Mouse (Mus musculus) midbrain, postnatal 0 days (tissue): ENCODE measurements around the gene Lin7b. TPM values are rescaled to one million over a fixed set of nuclear protein-coding genes. Genes with fewer than 3 reads are reported as not detected.

Source experiments
- ATAC-seq: fragments of 200-750 bp; cut with Nextera tagmentation; 2 replicates; pipeline ENCODE4 v1.8.0; 2017; ENCODE audit warnings: moderate number of reproducible peaks, mild to moderate bottlenecking, moderate TSS enrichment, moderate library complexity; ENCODE audit not compliant: low FRiP score
- DNase-seq: peaks from one replicate; pipeline ENCODE4 v3.0.0-alpha.2; 2015; ENCODE audit warnings: low spot score
- H3K27ac ChIP-seq: fragments of 300-500 bp; sonication (generic); 2 replicates; pipeline ENCODE4 v1.5.1; 2014; ENCODE audit warnings: low read depth, mild to moderate bottlenecking, low read length, mixed read lengths
- H3K27me3 ChIP-seq: fragments of 300-500 bp; sonication (generic); 2 replicates; pipeline ENCODE4 v1.6.1; 2014; ENCODE audit warnings: low read length, control low read depth, mixed read lengths; ENCODE audit not compliant: insufficient read depth
- H3K36me3 ChIP-seq: fragments of 300-500 bp; sonication (generic); 2 replicates; pipeline ENCODE4 v1.6.1; 2014; ENCODE audit warnings: low read length, control low read depth, mixed read lengths; ENCODE audit not compliant: insufficient read depth
- H3K4me1 ChIP-seq: fragments of 300-500 bp; sonication (generic); 2 replicates; pipeline ENCODE4 v1.6.1; 2014; ENCODE audit warnings: mild to moderate bottlenecking, control low read depth, antibody characterized with exemption, low read length, mixed read lengths; ENCODE audit not compliant: insufficient read depth
- H3K4me2 ChIP-seq: fragments of 300-500 bp; sonication (generic); 2 replicates; pipeline ENCODE4 v1.6.1; 2014; ENCODE audit warnings: low read depth, mild to moderate bottlenecking, low read length, mixed read lengths; ENCODE audit not compliant: poor library complexity, severe bottlenecking
- H3K4me3 ChIP-seq: fragments of 300-500 bp; sonication (generic); 2 replicates; pipeline ENCODE4 v1.5.1; 2014; ENCODE audit warnings: low read depth, mild to moderate bottlenecking, low read length, moderate library complexity
- H3K9ac ChIP-seq: fragments of 300-500 bp; sonication (generic); replicated peaks from 2 replicates; pipeline ENCODE4 v1.6.1; 2014; ENCODE audit warnings: mild to moderate bottlenecking, low read length, moderate library complexity, mixed read lengths; ENCODE audit not compliant: poor library complexity, severe bottlenecking
- H3K9me3 ChIP-seq: fragments of 300-500 bp; sonication (generic); 2 replicates; pipeline ENCODE4 v1.6.1; 2016; ENCODE audit warnings: low read length, control low read depth
- CTCF ChIP-seq: IDR thresholded peaks from 2 replicates; pipeline ENCODE4 v1.5.1; 2016; ENCODE audit warnings: antibody characterized with exemption, mild to moderate bottlenecking
- WGBS: fragments of 180-500 bp; shearing (Covaris S2); extraction: QIAGEN DNeasy Blood & Tissue Kit; methylation state at CpG from one replicate; pipeline ENCODE4 v1.1.7; 2014; 5-methylcytosine and 5-hydroxymethylcytosine counted together
- polyA plus RNA-seq: library from polyadenylated mRNA; unstranded; fragments of >200 nt; fragmentation: Nextera tagmentation; extraction: Ambion mirVana; gene quantifications from 2 replicates; pipeline ENCODE4 v1.2.1, GENCODE M21; 2015
- total RNA-seq: library from RNA; depleted of rRNA; stranded (reverse); fragments of >200 nt; gene quantifications from 2 replicates; pipeline ENCODE4 v1.2.3, GENCODE M21; 2014

Gene Lin7b
- total and polyA plus RNA-seq, 2 experiments from 2014 or later = 59.9 to 68.6 TPM

DNA sequence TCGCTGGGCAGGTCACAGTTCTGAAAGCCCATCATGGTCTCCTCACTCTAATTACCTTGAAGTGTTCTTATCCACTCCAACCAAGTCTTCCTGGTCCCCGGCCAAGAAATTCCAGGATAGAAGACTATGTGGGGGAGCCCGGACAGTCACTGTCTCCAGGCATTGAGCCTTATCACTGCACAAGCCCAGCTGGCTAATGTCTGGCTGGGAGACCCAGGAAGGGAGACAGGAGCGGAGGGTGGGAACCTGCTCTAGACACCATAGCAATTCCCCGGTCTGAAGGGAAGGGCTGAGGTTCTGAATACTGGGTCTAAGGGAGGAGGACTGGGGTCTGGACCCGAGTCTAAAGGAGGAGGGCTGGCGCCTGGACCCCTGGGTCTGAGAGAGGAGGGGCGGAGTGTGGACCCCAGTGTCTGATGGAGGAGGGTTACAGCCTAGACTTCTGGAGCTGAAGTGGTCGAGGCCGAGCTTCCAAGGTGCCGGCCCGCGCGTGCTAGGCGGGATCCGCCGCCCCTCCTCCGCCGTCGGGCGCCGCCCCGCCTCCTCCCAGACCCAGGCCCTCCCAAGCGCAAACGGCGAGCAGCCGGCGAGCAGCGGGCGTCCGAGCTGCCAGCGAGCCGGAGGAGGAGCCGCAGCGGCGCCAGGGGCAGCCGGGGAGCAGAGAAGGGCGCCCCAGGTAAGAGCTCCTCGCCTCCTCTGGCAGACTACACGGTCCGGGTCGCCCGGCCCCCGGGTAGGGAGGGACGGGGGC is 42.9 kb upstream of the Lin7b start, which contains the start of gene Ntf5:
Ntf5 (plus strand) TSS at position 583 of the 751 bp plus-strand sequence.
- WGBS = 2% methylated on average over 35 of the region's 45 CpGs
- peak within 1 kb of the TSS; percentile 43 for H3K4me3 ChIP-seq
- H3K27me3 ChIP-seq = peaks cover 92% of the 10 kb centered on the region
- ATAC-seq (0 out of 2 replicates have a peak, but pooled peaks have one; percentile 21), DNase-seq (no peak)
- peak within 1 kb of the TSS; percentile 54 for H3K9ac ChIP-seq
- peaks cover 3% of the 10 kb centered on the region; the same call in 1 of the 2 replicates for H3K4me1 ChIP-seq
- no peak within 1 kb of the TSS for H3K27ac ChIP-seq
- no peak for TF ChIP-seq CTCF
- H3K9me3 ChIP-seq = no peaks in the 10 kb centered on the region
- H3K4me2 ChIP-seq = peak within 1 kb of the TSS; percentile 79
- H3K36me3 ChIP-seq = no peaks in the 10 kb centered on the region

DNA sequence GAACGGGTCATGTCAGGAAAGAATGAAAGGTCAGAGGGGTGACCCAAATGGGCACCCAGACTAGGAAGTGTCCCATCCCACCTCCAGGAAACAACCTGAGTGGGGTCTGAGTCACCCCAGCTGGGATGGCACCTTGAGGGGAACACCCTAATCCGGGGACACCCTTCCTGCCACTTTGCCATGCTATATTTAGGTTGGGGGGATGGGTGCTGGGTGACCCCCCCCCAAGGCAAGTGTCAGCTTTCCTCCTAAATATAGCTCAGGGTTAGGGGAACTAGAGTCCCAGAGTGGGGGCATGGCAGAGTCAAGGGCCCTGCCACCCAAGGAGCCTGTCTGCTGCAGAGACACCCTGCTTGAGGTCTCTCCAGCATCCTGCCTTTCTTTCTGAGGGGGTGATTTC is 42.0 kb upstream of the Lin7b start:
- H3K36me3 ChIP-seq = no peaks in the 10 kb centered on the region
- no peak overlapping the region for H3K4me3 ChIP-seq
- H3K9ac ChIP-seq = no peak overlapping the region
- TF ChIP-seq CTCF = no peak
- ATAC-seq (no peak), DNase-seq (no peak)
- no peak overlapping the region for H3K4me2 ChIP-seq
- H3K9me3 ChIP-seq = no peaks in the 10 kb centered on the region
- peaks cover 92% of the 10 kb centered on the region for H3K27me3 ChIP-seq
- H3K4me1 ChIP-seq = peaks cover 3% of the 10 kb centered on the region; the same call in 1 of the 2 replicates
- 78% methylated on average over 2 of the region's 2 CpGs for WGBS
- no peak overlapping the region for H3K27ac ChIP-seq

DNA sequence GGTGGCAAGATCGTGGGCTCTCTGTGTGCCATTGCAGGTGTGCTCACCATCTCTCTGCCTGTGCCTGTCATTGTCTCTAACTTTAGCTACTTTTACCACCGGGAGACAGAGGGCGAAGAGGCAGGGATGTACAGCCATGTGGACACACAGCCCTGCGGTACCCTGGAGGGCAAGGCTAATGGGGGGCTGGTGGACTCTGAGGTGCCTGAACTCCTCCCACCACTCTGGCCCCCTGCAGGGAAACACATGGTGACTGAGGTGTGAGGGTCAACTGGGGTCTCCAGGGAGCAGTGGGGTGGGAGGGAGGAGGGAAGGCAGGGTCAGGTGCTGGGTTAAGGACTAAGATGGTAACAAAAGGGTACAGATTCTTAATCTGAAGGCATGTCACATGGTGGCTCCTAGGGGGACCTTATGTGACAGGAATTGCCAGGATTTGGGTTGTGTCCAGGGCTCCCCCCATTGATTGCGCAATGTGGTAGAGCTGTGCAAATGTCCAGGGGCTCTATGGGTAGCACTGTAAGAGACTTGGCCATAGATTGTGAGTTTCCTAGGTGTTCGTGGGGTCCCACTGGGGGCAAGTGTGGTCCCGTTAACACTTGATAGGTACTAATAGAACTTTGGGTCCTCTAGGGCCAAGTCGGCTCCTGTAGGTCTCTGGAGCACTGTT is 39.2 kb upstream of the Lin7b start:
- no peak overlapping the region for H3K9ac ChIP-seq
- TF ChIP-seq CTCF = no peak
- DNase-seq (no peak), ATAC-seq (no peak)
- no peaks in the 10 kb centered on the region for H3K9me3 ChIP-seq
- no peaks in the 10 kb centered on the region for H3K36me3 ChIP-seq
- H3K4me3 ChIP-seq = no peak overlapping the region
- H3K4me1 ChIP-seq = peaks cover 3% of the 10 kb centered on the region; the same call in 1 of the 2 replicates
- H3K27me3 ChIP-seq = peaks cover 91% of the 10 kb centered on the region
- 88% methylated on average over 8 of the region's 8 CpGs for WGBS
- no peak overlapping the region for H3K4me2 ChIP-seq
- H3K27ac ChIP-seq = no peak overlapping the region

DNA sequence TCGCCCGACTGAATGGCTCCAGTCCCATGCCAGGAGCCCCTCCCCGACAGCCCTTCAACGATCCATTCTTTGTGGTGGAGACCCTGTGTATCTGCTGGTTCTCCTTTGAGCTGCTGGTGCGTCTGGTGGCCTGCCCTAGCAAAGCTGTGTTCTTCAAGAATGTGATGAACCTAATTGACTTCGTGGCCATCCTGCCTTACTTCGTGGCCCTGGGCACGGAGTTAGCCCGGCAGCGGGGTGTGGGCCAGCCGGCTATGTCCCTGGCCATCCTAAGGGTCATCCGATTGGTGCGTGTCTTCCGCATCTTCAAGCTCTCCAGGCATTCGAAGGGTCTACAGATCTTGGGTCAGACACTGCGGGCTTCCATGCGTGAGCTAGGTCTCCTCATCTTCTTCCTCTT is 38.6 kb upstream of the Lin7b start:
- Histone ChIP-seq H3K27me3 (peaks cover 84% of the 10 kb centered on the region), H3K27ac (no peak overlapping the region), H3K4me1 (peaks cover 3% of the 10 kb centered on the region; the same call in 1 of the 2 replicates), H3K9me3 (no peaks in the 10 kb centered on the region), H3K4me2 (no peak overlapping the region), H3K4me3 (no peak overlapping the region), H3K9ac (no peak overlapping the region), H3K36me3 (no peaks in the 10 kb centered on the region)
- WGBS = 91% methylated on average over 17 of the region's 17 CpGs
- TF ChIP-seq CTCF = no peak
- no peak for DNase-seq
- no peak for ATAC-seq

DNA sequence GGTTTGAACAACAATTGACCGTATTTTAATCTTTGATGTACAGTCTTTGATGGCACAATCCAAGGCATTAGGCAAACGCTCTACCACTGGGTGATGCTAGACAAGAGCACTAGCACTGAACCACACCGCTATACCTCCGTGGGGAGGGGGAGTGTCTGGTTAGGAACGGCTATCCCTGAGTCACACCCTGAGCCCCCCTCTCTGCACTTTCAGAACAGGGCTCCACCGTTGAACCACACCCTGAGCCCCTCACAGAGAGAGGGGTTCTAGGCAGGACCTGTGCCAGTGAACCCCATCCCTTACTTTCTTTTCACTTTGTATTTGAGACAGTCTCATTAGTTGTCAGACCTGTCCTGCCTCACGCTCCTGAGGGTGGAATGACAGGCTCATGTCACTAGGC is 38.0 kb upstream of the Lin7b start:
- DNase-seq (no peak), ATAC-seq (no peak)
- Histone ChIP-seq H3K27ac (no peak overlapping the region), H3K27me3 (peaks cover 78% of the 10 kb centered on the region), H3K36me3 (no peaks in the 10 kb centered on the region), H3K4me2 (no peak overlapping the region), H3K4me3 (no peak overlapping the region), H3K4me1 (no peaks in the 10 kb centered on the region), H3K9ac (no peak overlapping the region), H3K9me3 (no peaks in the 10 kb centered on the region)
- no peak for TF ChIP-seq CTCF
- 79% methylated on average over 7 of the region's 7 CpGs for WGBS

DNA sequence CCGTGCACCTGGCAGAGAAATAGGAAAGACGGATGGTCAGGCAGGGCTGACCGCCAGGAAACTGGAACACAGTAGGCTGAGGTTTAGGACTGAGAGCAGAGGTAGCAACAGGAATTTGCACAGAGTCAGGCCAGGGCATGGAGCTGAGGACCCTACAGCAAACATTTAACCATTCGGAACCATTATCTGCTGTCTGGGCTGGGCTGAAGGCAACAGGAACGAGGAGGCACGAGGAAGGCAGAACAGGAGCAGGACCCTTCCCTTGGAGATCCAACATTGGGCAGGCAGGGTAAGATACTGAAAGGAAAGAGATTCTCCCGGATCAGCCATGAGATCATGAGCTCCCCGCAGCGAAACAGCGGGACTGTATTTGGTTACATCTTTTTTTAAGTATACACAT is 37.5 kb upstream of the Lin7b start:
- no peak overlapping the region for H3K4me2 ChIP-seq
- no peaks in the 10 kb centered on the region for H3K9me3 ChIP-seq
- H3K9ac ChIP-seq = no peak overlapping the region
- no peaks in the 10 kb centered on the region for H3K4me1 ChIP-seq
- DNase-seq (no peak), ATAC-seq (no peak)
- no peak for TF ChIP-seq CTCF
- 82% methylated on average over 10 of the region's 10 CpGs for WGBS
- H3K27me3 ChIP-seq = peaks cover 73% of the 10 kb centered on the region
- no peak overlapping the region for H3K4me3 ChIP-seq
- no peaks in the 10 kb centered on the region for H3K36me3 ChIP-seq
- H3K27ac ChIP-seq = no peak overlapping the region
